Mouse (Mus musculus) bone marrow macrophage, adult 2 months (primary cell): Measurements from ENCODE around the gene Vav2.

ENCODE experiments used
- CTCF ChIP-seq: IDR thresholded peaks from 2 replicates; pipeline ENCODE4 v1.5.1; 2012; ENCODE audit warnings: low read depth, mild to moderate bottlenecking, low read length, moderate library complexity
- POLR2A ChIP-seq: IDR thresholded peaks from 2 replicates; pipeline ENCODE4 v1.6.1; 2012; ENCODE audit warnings: mild to moderate bottlenecking, low read depth, low read length, borderline replicate concordance

DNA sequence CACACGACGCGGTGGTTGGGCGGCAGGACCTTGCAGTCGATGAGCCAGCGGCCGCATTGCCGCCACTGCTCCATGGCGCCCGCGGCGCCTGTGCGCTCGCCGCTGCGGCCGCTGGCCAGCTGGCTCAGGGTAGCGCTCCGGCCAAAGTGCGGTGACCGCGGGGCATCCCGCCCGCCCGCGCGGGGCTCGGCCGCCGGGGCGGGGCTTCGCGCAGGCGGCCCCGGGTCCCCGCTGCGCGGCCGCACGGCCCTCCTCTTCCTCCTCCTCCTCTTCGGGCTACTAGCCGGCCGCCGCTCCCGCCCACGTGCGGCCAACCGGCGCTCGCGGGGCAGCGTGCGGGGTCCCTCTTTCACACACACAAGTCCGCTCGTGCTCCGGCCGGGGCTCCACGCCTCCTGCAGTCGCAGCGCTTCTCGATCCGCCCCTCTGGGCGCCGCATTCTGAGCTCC, 403 bp downstream of the Vav2 start:
- TF ChIP-seq POLR2A = no peak
- TF ChIP-seq CTCF = no peak
